Mouse (Mus musculus): ENCODE results near the gene Klrb1b. TPM values are rescaled to one million over a fixed set of nuclear protein-coding genes. Genes with fewer than 3 reads are reported as not detected.

Gene Klrb1b
- polyA plus RNA-seq, 1 experiment from 2014 or later: 0.49 TPM

DNA sequence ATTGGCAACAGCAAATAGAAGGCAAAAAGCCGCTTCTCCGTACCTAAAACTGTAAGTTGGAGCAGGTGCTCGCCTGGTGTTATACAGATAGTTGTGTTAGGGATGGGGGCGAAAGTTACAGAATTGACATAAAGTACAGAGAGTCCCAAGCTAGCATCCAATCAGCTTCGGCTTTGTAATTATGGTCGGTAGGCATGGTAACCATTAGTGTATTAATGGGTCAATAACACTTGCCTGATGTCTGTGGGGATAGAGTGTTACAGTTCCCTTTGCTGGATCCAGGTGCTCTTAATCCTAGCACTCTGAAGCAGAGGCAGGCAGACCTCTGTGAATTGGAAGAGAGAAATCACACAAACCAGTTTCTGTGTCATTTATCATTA lies 10.8 kb upstream of the Klrb1b start:
- H3K36me3 ChIP-seq (ENCODE audit: control insufficient read depth, insufficient read depth): no peaks in the 10 kb centered on the region
- H3K4me1 ChIP-seq (ENCODE audit: control insufficient read depth, insufficient read depth, low read length): peaks cover 4% of the 10 kb centered on the region
- ATAC-seq (replicated peaks; ENCODE audit: extremely low read depth, insufficient read depth, low FRiP score): no peak
- peak overlapping the region; percentile 79; the same call in 1 of the 2 replicates for H3K4me2 ChIP-seq (ENCODE audit: low read depth, low read length)
- H3K4me3 ChIP-seq (ENCODE audit: low read length): no peak overlapping the region
- no peak overlapping the region for H3K9ac ChIP-seq (ENCODE audit: low read length)
- no peaks in the 10 kb centered on the region for H3K9me3 ChIP-seq (replicated peaks; ENCODE audit: control insufficient read depth, low read length)
- no peaks in the 10 kb centered on the region for H3K27me3 ChIP-seq (ENCODE audit: control insufficient read depth, insufficient read depth, low read length)
- WGBS: 81% methylated on average over 6 of the region's 6 CpGs
- H3K27ac ChIP-seq (ENCODE audit: low read length): no peak overlapping the region; the same call in 1 of the 2 replicates

DNA sequence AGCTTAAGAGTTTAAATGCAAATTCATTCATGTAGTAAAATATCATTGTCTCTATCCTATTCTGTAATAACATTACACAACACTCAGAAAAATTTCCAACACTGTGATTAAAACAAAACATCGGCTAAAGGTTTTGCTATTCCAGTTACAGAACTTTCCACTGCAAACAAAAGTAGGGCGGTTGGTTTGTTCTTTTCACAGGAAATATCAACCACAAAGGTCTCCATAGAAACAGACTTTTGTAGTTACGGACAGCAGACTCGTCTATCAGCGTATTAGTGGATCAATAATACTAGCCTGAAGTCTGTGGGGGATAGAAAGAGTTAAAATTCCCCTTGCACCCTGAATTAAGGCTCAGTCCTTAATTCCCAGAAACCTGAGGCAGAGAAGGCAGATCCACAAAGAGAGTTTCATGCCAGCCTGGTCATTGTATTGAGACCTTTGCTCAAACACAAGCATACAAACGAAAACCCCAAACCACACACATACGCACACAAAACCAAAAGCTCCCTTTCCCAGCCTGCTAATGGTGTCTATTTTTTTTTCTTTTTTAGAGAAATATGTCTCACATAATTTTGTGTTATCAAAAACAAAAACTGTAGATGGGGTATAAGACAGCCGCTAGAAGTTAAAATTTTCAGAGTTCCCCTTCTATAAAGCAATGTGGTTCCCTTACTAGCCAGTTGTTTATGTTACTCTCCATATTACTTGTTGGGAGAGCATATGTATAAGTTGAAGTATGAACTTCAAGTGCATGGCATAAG lies 10.2 kb upstream of the Klrb1b start:
- Histone ChIP-seq H3K4me1 (ENCODE audit: control insufficient read depth, insufficient read depth, low read length) (no peaks in the 10 kb centered on the region; the same call in none of the 2 replicates), H3K9me3 (replicated peaks; ENCODE audit: control insufficient read depth, low read length) (no peaks in the 10 kb centered on the region), H3K4me3 (ENCODE audit: low read length) (no peak overlapping the region), H3K4me2 (ENCODE audit: low read depth, low read length) (no peak overlapping the region), H3K27me3 (ENCODE audit: control insufficient read depth, insufficient read depth, low read length) (no peaks in the 10 kb centered on the region), H3K27ac (ENCODE audit: low read length) (no peak overlapping the region; the same call in 1 of the 2 replicates), H3K9ac (ENCODE audit: low read length) (no peak overlapping the region), H3K36me3 (ENCODE audit: control insufficient read depth, insufficient read depth) (no peaks in the 10 kb centered on the region)
- ATAC-seq (replicated peaks; ENCODE audit: extremely low read depth, insufficient read depth, low FRiP score): no peak
- 77% methylated on average over 8 of the region's 8 CpGs for WGBS

DNA sequence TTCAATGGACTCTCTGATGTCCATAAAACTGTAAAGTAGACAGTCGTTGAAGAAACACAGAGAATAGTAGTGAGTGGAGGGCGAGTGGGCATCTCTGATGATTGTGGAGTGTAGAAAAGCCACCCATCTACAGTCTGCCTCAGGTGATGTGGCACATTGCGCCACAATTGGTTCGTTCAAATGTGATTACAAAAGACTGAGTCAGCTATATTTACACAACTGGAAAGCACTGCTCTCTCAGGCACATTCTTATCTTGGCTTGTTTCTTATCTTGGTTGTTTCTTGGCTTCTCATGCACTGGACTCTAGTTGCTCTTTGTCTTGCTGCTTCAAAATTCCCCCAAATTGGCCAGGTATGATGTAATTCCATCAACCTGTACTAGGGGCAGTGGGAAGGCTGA lies 9.4 kb upstream of the Klrb1b start:
- Histone ChIP-seq H3K4me1 (ENCODE audit: control insufficient read depth, insufficient read depth, low read length) (no peaks in the 10 kb centered on the region; the same call in none of the 2 replicates), H3K9ac (ENCODE audit: low read length) (no peak overlapping the region), H3K4me2 (ENCODE audit: low read depth, low read length) (no peak overlapping the region), H3K9me3 (replicated peaks; ENCODE audit: control insufficient read depth, low read length) (no peaks in the 10 kb centered on the region), H3K27me3 (ENCODE audit: control insufficient read depth, insufficient read depth, low read length) (no peaks in the 10 kb centered on the region), H3K4me3 (ENCODE audit: low read length) (no peak overlapping the region), H3K36me3 (ENCODE audit: control insufficient read depth, insufficient read depth) (no peaks in the 10 kb centered on the region), H3K27ac (ENCODE audit: low read length) (no peak overlapping the region)
- 66% methylated on average over 4 of the region's 4 CpGs for WGBS
- ATAC-seq (replicated peaks; ENCODE audit: extremely low read depth, insufficient read depth, low FRiP score): no peak

DNA sequence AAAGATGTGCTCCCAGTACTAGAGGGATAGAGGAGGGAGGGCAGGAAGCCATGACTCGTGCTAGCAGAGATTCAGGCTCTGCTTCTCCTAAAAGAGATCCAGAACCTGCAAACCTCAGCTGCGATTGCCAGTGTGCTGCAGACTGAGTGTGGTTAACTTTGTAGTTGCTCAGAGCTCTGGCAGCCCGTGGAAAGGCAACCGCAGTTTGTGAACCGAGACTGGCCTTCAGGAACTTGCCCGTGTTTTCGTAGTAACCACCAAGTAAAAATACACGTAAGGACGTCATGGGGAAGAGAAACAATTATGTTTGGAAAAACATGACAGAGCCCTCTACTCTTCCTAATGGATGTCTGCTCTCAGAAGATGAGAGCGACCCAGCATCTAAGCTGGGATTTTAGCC lies 6.9 kb upstream of the Klrb1b start:
- H3K4me3 ChIP-seq (ENCODE audit: low read length): no peak overlapping the region
- no peak overlapping the region for H3K4me2 ChIP-seq (ENCODE audit: low read depth, low read length)
- no peak overlapping the region for H3K27ac ChIP-seq (ENCODE audit: low read length)
- H3K4me1 ChIP-seq (ENCODE audit: control insufficient read depth, insufficient read depth, low read length): no peaks in the 10 kb centered on the region; the same call in 1 of the 2 replicates
- H3K9ac ChIP-seq (ENCODE audit: low read length): no peak overlapping the region
- ATAC-seq (replicated peaks; ENCODE audit: extremely low read depth, insufficient read depth, low FRiP score): no peak
- no peaks in the 10 kb centered on the region for H3K36me3 ChIP-seq (ENCODE audit: control insufficient read depth, insufficient read depth)
- 78% methylated on average over 10 of the region's 10 CpGs for WGBS
- H3K9me3 ChIP-seq (replicated peaks; ENCODE audit: control insufficient read depth, low read length): no peaks in the 10 kb centered on the region
- no peaks in the 10 kb centered on the region for H3K27me3 ChIP-seq (ENCODE audit: control insufficient read depth, insufficient read depth, low read length)

DNA sequence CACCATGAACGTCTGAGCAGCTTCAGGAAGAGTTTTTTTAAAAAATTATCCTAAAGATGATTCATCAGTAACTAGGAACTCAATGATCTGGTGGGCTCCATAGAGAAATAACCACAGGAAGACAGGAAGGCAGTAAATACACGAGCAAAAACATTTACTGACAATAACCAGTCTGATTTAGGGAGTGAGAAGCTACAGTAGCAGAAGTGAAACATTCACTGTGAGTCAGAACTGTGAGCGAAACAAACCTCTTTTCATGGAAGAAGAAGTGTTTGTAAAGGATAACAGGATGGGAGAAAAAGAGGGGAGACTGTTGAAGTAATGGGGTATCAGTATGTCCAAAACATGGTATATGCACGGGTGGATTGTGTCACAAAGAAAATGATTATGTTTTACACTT lies 3.7 kb upstream of the Klrb1b start:
- no peak for ATAC-seq (replicated peaks; ENCODE audit: extremely low read depth, insufficient read depth, low FRiP score)
- Histone ChIP-seq H3K9ac (ENCODE audit: low read length) (no peak overlapping the region), H3K4me3 (ENCODE audit: low read length) (no peak overlapping the region), H3K27ac (ENCODE audit: low read length) (no peak overlapping the region), H3K36me3 (ENCODE audit: control insufficient read depth, insufficient read depth) (no peaks in the 10 kb centered on the region), H3K9me3 (replicated peaks; ENCODE audit: control insufficient read depth, low read length) (no peaks in the 10 kb centered on the region), H3K4me1 (ENCODE audit: control insufficient read depth, insufficient read depth, low read length) (no peaks in the 10 kb centered on the region), H3K27me3 (ENCODE audit: control insufficient read depth, insufficient read depth, low read length) (no peaks in the 10 kb centered on the region), H3K4me2 (ENCODE audit: low read depth, low read length) (no peak overlapping the region)
- WGBS: 51% methylated on average over 4 of the region's 4 CpGs

DNA sequence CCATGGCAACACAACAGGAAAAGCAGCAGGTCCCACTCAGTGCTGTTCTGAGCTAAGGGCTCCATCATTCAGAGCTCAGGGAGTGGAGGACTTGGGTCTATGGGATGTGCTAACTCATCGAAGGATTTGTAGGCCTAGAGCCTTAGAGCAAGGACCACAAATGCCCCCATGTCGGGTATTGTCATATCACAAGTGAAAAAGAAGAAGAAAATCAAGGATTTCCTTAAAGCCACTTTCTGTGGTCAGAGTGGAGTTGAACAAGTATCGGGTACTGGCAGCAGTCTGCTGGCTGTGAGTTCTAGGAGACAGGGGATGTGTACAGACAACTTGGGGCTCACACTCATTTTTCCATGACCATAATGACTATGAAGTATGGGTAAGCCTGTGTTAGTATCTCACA lies 650 bp upstream of the Klrb1b start:
- Histone ChIP-seq H3K36me3 (ENCODE audit: control insufficient read depth, insufficient read depth) (no peaks in the 10 kb centered on the region), H3K4me2 (ENCODE audit: low read depth, low read length) (no peak overlapping the region), H3K27me3 (ENCODE audit: control insufficient read depth, insufficient read depth, low read length) (no peaks in the 10 kb centered on the region), H3K27ac (ENCODE audit: low read length) (no peak overlapping the region), H3K4me1 (ENCODE audit: control insufficient read depth, insufficient read depth, low read length) (no peaks in the 10 kb centered on the region), H3K9me3 (replicated peaks; ENCODE audit: control insufficient read depth, low read length) (no peaks in the 10 kb centered on the region), H3K4me3 (ENCODE audit: low read length) (no peak overlapping the region), H3K9ac (ENCODE audit: low read length) (no peak overlapping the region)
- WGBS: 76% methylated on average over 3 of the region's 3 CpGs
- ATAC-seq (replicated peaks; ENCODE audit: extremely low read depth, insufficient read depth, low FRiP score): no peak

DNA sequence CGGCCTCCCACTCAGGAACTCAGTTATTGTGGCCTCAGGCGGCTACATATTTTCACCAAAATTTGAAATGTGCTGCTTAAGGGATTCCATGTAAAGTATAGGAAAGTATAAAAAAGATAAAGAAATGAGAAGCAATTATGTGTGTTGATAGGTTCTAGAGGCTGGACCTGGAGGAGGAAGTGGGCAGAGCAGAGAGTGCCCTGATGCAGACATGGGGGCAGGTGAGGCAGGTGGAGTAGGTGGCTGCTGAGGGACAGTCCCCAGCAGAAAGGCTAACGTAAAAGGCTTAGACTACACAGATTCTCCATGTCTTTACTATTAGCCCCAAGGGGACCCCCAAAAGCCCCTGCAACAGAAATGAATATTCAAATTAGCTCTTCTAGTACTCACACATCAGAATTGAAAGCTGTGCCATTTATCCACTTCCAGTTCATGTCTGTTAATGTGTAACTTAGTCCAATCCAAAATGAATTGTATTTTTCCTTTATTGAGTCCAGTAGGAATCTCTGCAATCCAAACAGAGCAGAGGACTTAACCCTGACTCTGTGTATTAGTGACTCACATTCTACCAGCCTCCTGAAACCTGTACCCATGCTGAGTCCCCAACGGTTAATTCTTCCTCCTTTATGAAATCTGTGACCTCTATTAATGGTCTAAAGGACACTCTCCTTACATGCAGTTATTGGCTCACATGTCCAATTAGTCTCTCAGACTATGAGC lies 7.9 kb downstream of the Klrb1b start:
- Histone ChIP-seq H3K9ac (ENCODE audit: low read length) (no peak overlapping the region), H3K27me3 (ENCODE audit: control insufficient read depth, insufficient read depth, low read length) (no peaks in the 10 kb centered on the region), H3K4me1 (ENCODE audit: control insufficient read depth, insufficient read depth, low read length) (no peaks in the 10 kb centered on the region), H3K27ac (ENCODE audit: low read length) (no peak overlapping the region), H3K4me2 (ENCODE audit: low read depth, low read length) (no peak overlapping the region), H3K9me3 (replicated peaks; ENCODE audit: control insufficient read depth, low read length) (no peaks in the 10 kb centered on the region), H3K36me3 (ENCODE audit: control insufficient read depth, insufficient read depth) (no peaks in the 10 kb centered on the region), H3K4me3 (ENCODE audit: low read length) (no peak overlapping the region)
- WGBS: 80% methylated on average over 4 of the region's 4 CpGs
- no peak for ATAC-seq (replicated peaks; ENCODE audit: extremely low read depth, insufficient read depth, low FRiP score)

DNA sequence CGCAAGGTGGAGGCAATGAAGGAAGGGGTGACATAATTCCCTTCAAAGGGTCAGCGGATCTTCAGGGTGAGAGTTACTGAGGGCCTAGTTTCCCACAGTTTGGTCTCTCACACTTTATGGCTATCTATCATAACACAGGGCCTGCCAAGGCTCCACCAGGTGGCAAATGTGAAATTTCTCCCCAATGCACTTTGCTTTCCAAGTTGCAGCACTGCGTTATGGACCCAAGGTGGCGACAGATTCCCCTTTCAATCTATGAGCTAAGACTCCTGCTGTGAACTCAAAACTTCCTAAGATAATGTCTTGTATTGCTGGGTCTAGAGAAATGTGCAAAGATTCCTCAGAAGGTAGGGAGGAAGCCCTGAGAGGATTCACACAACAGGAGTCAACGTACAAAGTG lies 17.6 kb downstream of the Klrb1b start:
- H3K4me3 ChIP-seq (ENCODE audit: low read length): no peak overlapping the region
- WGBS: 83% methylated on average over 5 of the region's 5 CpGs
- no peak overlapping the region for H3K4me2 ChIP-seq (ENCODE audit: low read depth, low read length)
- no peaks in the 10 kb centered on the region for H3K27me3 ChIP-seq (ENCODE audit: control insufficient read depth, insufficient read depth, low read length)
- no peaks in the 10 kb centered on the region for H3K4me1 ChIP-seq (ENCODE audit: control insufficient read depth, insufficient read depth, low read length)
- H3K9ac ChIP-seq (ENCODE audit: low read length): no peak overlapping the region
- no peak for ATAC-seq (replicated peaks; ENCODE audit: extremely low read depth, insufficient read depth, low FRiP score)
- no peaks in the 10 kb centered on the region; the same call in 1 of the 2 replicates for H3K9me3 ChIP-seq (replicated peaks; ENCODE audit: control insufficient read depth, low read length)
- H3K36me3 ChIP-seq (ENCODE audit: control insufficient read depth, insufficient read depth): no peaks in the 10 kb centered on the region
- H3K27ac ChIP-seq (ENCODE audit: low read length): no peak overlapping the region

DNA sequence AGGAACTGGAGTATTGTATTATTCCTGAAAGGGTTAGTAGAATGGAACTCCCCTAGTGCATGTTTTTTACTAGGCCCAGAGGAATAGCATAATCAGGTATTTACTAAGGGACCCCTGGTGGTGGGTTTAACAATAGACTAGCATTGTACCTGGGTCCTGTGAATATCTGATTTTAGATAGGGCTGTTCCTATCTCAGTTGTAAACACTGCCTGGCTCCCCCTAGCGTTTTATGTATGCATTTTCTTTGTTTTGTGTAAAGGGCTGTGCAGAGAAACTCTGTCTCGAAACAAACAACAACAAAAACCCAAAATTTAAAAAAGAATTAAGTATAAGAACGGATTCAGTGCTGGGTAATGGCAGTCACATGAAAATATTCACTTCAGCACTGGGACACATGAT lies 19.1 kb downstream of the Klrb1b start:
- H3K36me3 ChIP-seq (ENCODE audit: control insufficient read depth, insufficient read depth): no peaks in the 10 kb centered on the region
- H3K9ac ChIP-seq (ENCODE audit: low read length): no peak overlapping the region
- no peak for ATAC-seq (replicated peaks; ENCODE audit: extremely low read depth, insufficient read depth, low FRiP score)
- WGBS: 66% methylated on average over 3 of the region's 3 CpGs
- no peak overlapping the region for H3K27ac ChIP-seq (ENCODE audit: low read length)
- H3K9me3 ChIP-seq (replicated peaks; ENCODE audit: control insufficient read depth, low read length): no peaks in the 10 kb centered on the region; the same call in 1 of the 2 replicates
- H3K4me2 ChIP-seq (ENCODE audit: low read depth, low read length): no peak overlapping the region
- H3K4me1 ChIP-seq (ENCODE audit: control insufficient read depth, insufficient read depth, low read length): no peaks in the 10 kb centered on the region
- no peaks in the 10 kb centered on the region for H3K27me3 ChIP-seq (ENCODE audit: control insufficient read depth, insufficient read depth, low read length)
- no peak overlapping the region for H3K4me3 ChIP-seq (ENCODE audit: low read length)
